Mouse (Mus musculus) right cerebral cortex, adult 18-20 months (tissue): ENCODE results near the gene Arrb1.
"Not testable (repeated sequence)": the region's sequence is repeated elsewhere in the genome, so short reads cannot be mapped to it uniquely, and the experiment has no call there.

Experiments
- DNase-seq: peaks from one replicate; pipeline ENCODE4 v3.0.0; 2022; ENCODE audit warnings: mixed read lengths

Gene Arrb1

GRCm38 (mm10) chr7:99534901-99535735, at the start of gene Arrb1:
Gene Arrb1, plus strand, starts transcription at chr7:99535466.
- peak; percentile 90 for DNase-seq

- DNase-seq, result no peak
These were observed 45.6 kb upstream of the Arrb1 start for GRCm38 (mm10) chr7:99489708-99490107.

GRCm38 (mm10) chr7:99499128-99499527, 36.1 kb upstream of the Arrb1 start:
- DNase-seq, result no peak

- peak; percentile 86 for DNase-seq
These were observed 35.1 kb upstream of the Arrb1 start for GRCm38 (mm10) chr7:99500201-99500600.

GRCm38 (mm10) chr7:99500655-99501054, 34.6 kb upstream of the Arrb1 start:
- DNase-seq, result no peak

GRCm38 (mm10) chr7:99501148-99501547, 34.1 kb upstream of the Arrb1 start:
- no peak for DNase-seq

- no peak for DNase-seq
These were observed 30.7 kb upstream of the Arrb1 start for GRCm38 (mm10) chr7:99504556-99504955.

- DNase-seq, result not testable (repeated sequence)
These were observed 27.1 kb upstream of the Arrb1 start for GRCm38 (mm10) chr7:99508187-99508586.

GRCm38 (mm10) chr7:99510087-99510501, 25.2 kb upstream of the Arrb1 start:
- DNase-seq, result peak; percentile 71

GRCm38 (mm10) chr7:99516092-99516813, 19.0 kb upstream of the Arrb1 start:
- no peak for DNase-seq

GRCm38 (mm10) chr7:99516814-99517157, 18.5 kb upstream of the Arrb1 start:
- no peak for DNase-seq

- no peak for DNase-seq
These were observed 16.2 kb upstream of the Arrb1 start for GRCm38 (mm10) chr7:99518954-99519644.

- DNase-seq, result no peak
These were observed 12.1 kb upstream of the Arrb1 start for GRCm38 (mm10) chr7:99523121-99523520.

- no peak for DNase-seq
These were observed 11.4 kb upstream of the Arrb1 start for GRCm38 (mm10) chr7:99523837-99524236.

GRCm38 (mm10) chr7:99528547-99528946, 6.7 kb upstream of the Arrb1 start:
- DNase-seq, result no peak

- DNase-seq, result peak; percentile 84
These were observed 5.9 kb upstream of the Arrb1 start for GRCm38 (mm10) chr7:99529410-99529809.

- no peak for DNase-seq
These were observed 3.8 kb upstream of the Arrb1 start for GRCm38 (mm10) chr7:99531408-99531970.

- DNase-seq, result no peak
These were observed 2.7 kb upstream of the Arrb1 start for GRCm38 (mm10) chr7:99532526-99532925.

- DNase-seq, result no peak
These were observed 1.7 kb upstream of the Arrb1 start for GRCm38 (mm10) chr7:99533600-99533999.

- no peak for DNase-seq
These were observed 765 bp upstream of the Arrb1 start for GRCm38 (mm10) chr7:99534501-99534900.

GRCm38 (mm10) chr7:99535741-99536501, 655 bp downstream of the Arrb1 start:
- no peak for DNase-seq

- DNase-seq, result no peak
These were observed 2.0 kb downstream of the Arrb1 start for GRCm38 (mm10) chr7:99537183-99537756.
